Mouse (Mus musculus): Measurements from ENCODE around the gene Magi1. TPM values are rescaled to one million over a fixed set of nuclear protein-coding genes. Genes with fewer than 3 reads are reported as not detected.
A peak's percentile ranks its signal among the peaks of the same experiment; 100 is the strongest.

Gene Magi1
- polyA plus RNA-seq, 1 experiment from 2014 or later: 27.4 TPM

GRCm38 (mm10) chr6:93792309-93793215 is 491.2 kb downstream of the Magi1 start:
- H3K27me3 ChIP-seq (ENCODE audit: control insufficient read depth, insufficient read depth, low read length): no peaks in the 10 kb centered on the region
- 52% methylated on average over 10 of the region's 10 CpGs for whole genome bisulfite sequencing
- H3K27ac ChIP-seq (ENCODE audit: low read depth, low read length): peak overlapping the region; percentile 52; the same call in 1 of the 2 replicates
- no peaks in the 10 kb centered on the region for H3K36me3 ChIP-seq (ENCODE audit: control insufficient read depth, insufficient read depth, low read length)
- no peak overlapping the region for H3K4me2 ChIP-seq (replicated peaks; ENCODE audit: low read depth, low read length)
- no peak overlapping the region for H3K9ac ChIP-seq (ENCODE audit: low read depth, low read length)
- peak; percentile 94 for ATAC-seq (ENCODE audit: low FRiP score)
- no peaks in the 10 kb centered on the region for H3K9me3 ChIP-seq (ENCODE audit: control insufficient read depth, low read length)
- peak; percentile 36 for DNase-seq (ENCODE audit: low spot score)
- H3K4me1 ChIP-seq (replicated peaks; ENCODE audit: control insufficient read depth, insufficient read depth, low read length): no peaks in the 10 kb centered on the region
- no peak overlapping the region for H3K4me3 ChIP-seq (ENCODE audit: low read depth, low read length)

- DNase-seq (ENCODE audit: low spot score): no peak
- H3K4me3 ChIP-seq (ENCODE audit: low read depth, low read length): no peak overlapping the region
- ATAC-seq (ENCODE audit: low FRiP score): no peak
- H3K27ac ChIP-seq (ENCODE audit: low read depth, low read length): no peak overlapping the region
- no peak overlapping the region for H3K4me2 ChIP-seq (replicated peaks; ENCODE audit: low read depth, low read length)
- H3K9ac ChIP-seq (ENCODE audit: low read depth, low read length): no peak overlapping the region
- H3K9me3 ChIP-seq (ENCODE audit: control insufficient read depth, low read length): no peaks in the 10 kb centered on the region
- H3K36me3 ChIP-seq (ENCODE audit: control insufficient read depth, insufficient read depth, low read length): no peaks in the 10 kb centered on the region
- H3K4me1 ChIP-seq (replicated peaks; ENCODE audit: control insufficient read depth, insufficient read depth, low read length): no peaks in the 10 kb centered on the region
- no peaks in the 10 kb centered on the region for H3K27me3 ChIP-seq (ENCODE audit: control insufficient read depth, insufficient read depth, low read length)
Measured at GRCm38 (mm10) chr6:93789721-93790120, 494.0 kb downstream of the Magi1 start.

- H3K27me3 ChIP-seq (ENCODE audit: control insufficient read depth, insufficient read depth, low read length): no peaks in the 10 kb centered on the region
- H3K9ac ChIP-seq (ENCODE audit: low read depth, low read length): no peak overlapping the region
- no peak overlapping the region for H3K4me2 ChIP-seq (replicated peaks; ENCODE audit: low read depth, low read length)
- no peaks in the 10 kb centered on the region for H3K9me3 ChIP-seq (ENCODE audit: control insufficient read depth, low read length)
- DNase-seq (ENCODE audit: low spot score) (no peak), ATAC-seq (ENCODE audit: low FRiP score) (no peak)
- H3K4me1 ChIP-seq (replicated peaks; ENCODE audit: control insufficient read depth, insufficient read depth, low read length): no peaks in the 10 kb centered on the region
- 91% methylated on average over 3 of the region's 3 CpGs for WGBS
- H3K27ac ChIP-seq (ENCODE audit: low read depth, low read length): no peak overlapping the region
- no peaks in the 10 kb centered on the region for H3K36me3 ChIP-seq (ENCODE audit: control insufficient read depth, insufficient read depth, low read length)
- no peak overlapping the region for H3K4me3 ChIP-seq (ENCODE audit: low read depth, low read length)
Measured at GRCm38 (mm10) chr6:93787042-93787441, 496.7 kb downstream of the Magi1 start.

GRCm38 (mm10) chr6:93786220-93786619 is 497.5 kb downstream of the Magi1 start:
- H3K36me3 ChIP-seq (ENCODE audit: control insufficient read depth, insufficient read depth, low read length): no peaks in the 10 kb centered on the region
- WGBS: 90% methylated on average over 2 of the region's 2 CpGs
- no peaks in the 10 kb centered on the region for H3K27me3 ChIP-seq (ENCODE audit: control insufficient read depth, insufficient read depth, low read length)
- no peak overlapping the region for H3K4me2 ChIP-seq (replicated peaks; ENCODE audit: low read depth, low read length)
- no peaks in the 10 kb centered on the region for H3K9me3 ChIP-seq (ENCODE audit: control insufficient read depth, low read length)
- H3K9ac ChIP-seq (ENCODE audit: low read depth, low read length): no peak overlapping the region
- ATAC-seq (ENCODE audit: low FRiP score): no peak
- DNase-seq (ENCODE audit: low spot score): no peak
- H3K27ac ChIP-seq (ENCODE audit: low read depth, low read length): no peak overlapping the region
- H3K4me3 ChIP-seq (ENCODE audit: low read depth, low read length): no peak overlapping the region
- no peaks in the 10 kb centered on the region for H3K4me1 ChIP-seq (replicated peaks; ENCODE audit: control insufficient read depth, insufficient read depth, low read length)

- ATAC-seq (ENCODE audit: low FRiP score) (peak; percentile 47; the same call in 1 of the 2 replicates), DNase-seq (ENCODE audit: low spot score) (no peak)
- Histone ChIP-seq H3K36me3 (ENCODE audit: control insufficient read depth, insufficient read depth, low read length) (no peaks in the 10 kb centered on the region), H3K4me3 (ENCODE audit: low read depth, low read length) (no peak overlapping the region), H3K4me1 (replicated peaks; ENCODE audit: control insufficient read depth, insufficient read depth, low read length) (peaks cover 5% of the 10 kb centered on the region; the same call in 1 of the 2 replicates), H3K27ac (ENCODE audit: low read depth, low read length) (no peak overlapping the region), H3K4me2 (replicated peaks; ENCODE audit: low read depth, low read length) (no peak overlapping the region), H3K9ac (ENCODE audit: low read depth, low read length) (no peak overlapping the region), H3K9me3 (ENCODE audit: control insufficient read depth, low read length) (no peaks in the 10 kb centered on the region; the same call in 1 of the 2 replicates), H3K27me3 (ENCODE audit: control insufficient read depth, insufficient read depth, low read length) (no peaks in the 10 kb centered on the region)
- WGBS: 24% methylated on average over 4 of the region's 4 CpGs
Measured at GRCm38 (mm10) chr6:93771081-93771480, 512.6 kb downstream of the Magi1 start.

GRCm38 (mm10) chr6:93770283-93771025 is 513.3 kb downstream of the Magi1 start:
- 76% methylated on average over 5 of the region's 5 CpGs for WGBS

GRCm38 (mm10) chr6:93758114-93758513 is 525.6 kb downstream of the Magi1 start:
- no peaks in the 10 kb centered on the region for H3K36me3 ChIP-seq (ENCODE audit: control insufficient read depth, insufficient read depth, low read length)
- H3K9ac ChIP-seq (ENCODE audit: low read depth, low read length): no peak overlapping the region
- WGBS: 66% methylated on average over 3 of the region's 3 CpGs
- no peak overlapping the region for H3K4me3 ChIP-seq (ENCODE audit: low read depth, low read length)
- H3K9me3 ChIP-seq (ENCODE audit: control insufficient read depth, low read length): no peaks in the 10 kb centered on the region
- H3K27me3 ChIP-seq (ENCODE audit: control insufficient read depth, insufficient read depth, low read length): no peaks in the 10 kb centered on the region
- no peaks in the 10 kb centered on the region; the same call in 1 of the 2 replicates for H3K4me1 ChIP-seq (replicated peaks; ENCODE audit: control insufficient read depth, insufficient read depth, low read length)
- ATAC-seq (ENCODE audit: low FRiP score) (0 out of 2 replicates have a peak, but pooled peaks have one; percentile 35), DNase-seq (ENCODE audit: low spot score) (no peak)
- H3K4me2 ChIP-seq (replicated peaks; ENCODE audit: low read depth, low read length): no peak overlapping the region
- 0 out of 2 replicates have a peak overlapping the region, but pooled peaks have one; percentile 47 for H3K27ac ChIP-seq (ENCODE audit: low read depth, low read length)

More at GRCm38 (mm10) chr6:93770283-93771025, 513.3 kb downstream of the Magi1 start:
- Histone ChIP-seq H3K27ac (ENCODE audit: low read depth, low read length) (no peak overlapping the region), H3K9ac (ENCODE audit: low read depth, low read length) (no peak overlapping the region), H3K4me2 (replicated peaks; ENCODE audit: low read depth, low read length) (no peak overlapping the region), H3K36me3 (ENCODE audit: control insufficient read depth, insufficient read depth, low read length) (no peaks in the 10 kb centered on the region), H3K27me3 (ENCODE audit: control insufficient read depth, insufficient read depth, low read length) (no peaks in the 10 kb centered on the region), H3K4me1 (replicated peaks; ENCODE audit: control insufficient read depth, insufficient read depth, low read length) (peaks cover 5% of the 10 kb centered on the region; the same call in 1 of the 2 replicates), H3K4me3 (ENCODE audit: low read depth, low read length) (no peak overlapping the region), H3K9me3 (ENCODE audit: control insufficient read depth, low read length) (no peaks in the 10 kb centered on the region; the same call in 1 of the 2 replicates)
- DNase-seq (ENCODE audit: low spot score) (no peak), ATAC-seq (ENCODE audit: low FRiP score) (no peak)

- Histone ChIP-seq H3K9me3 (ENCODE audit: control insufficient read depth, low read length) (no peaks in the 10 kb centered on the region), H3K36me3 (ENCODE audit: control insufficient read depth, insufficient read depth, low read length) (no peaks in the 10 kb centered on the region), H3K4me1 (replicated peaks; ENCODE audit: control insufficient read depth, insufficient read depth, low read length) (no peaks in the 10 kb centered on the region; the same call in 1 of the 2 replicates), H3K4me3 (ENCODE audit: low read depth, low read length) (no peak overlapping the region), H3K4me2 (replicated peaks; ENCODE audit: low read depth, low read length) (no peak overlapping the region), H3K27me3 (ENCODE audit: control insufficient read depth, insufficient read depth, low read length) (no peaks in the 10 kb centered on the region), H3K27ac (ENCODE audit: low read depth, low read length) (peak overlapping the region; percentile 47; the same call in 1 of the 2 replicates), H3K9ac (ENCODE audit: low read depth, low read length) (no peak overlapping the region)
- ATAC-seq (ENCODE audit: low FRiP score) (peak; percentile 88), DNase-seq (ENCODE audit: low spot score) (peak; percentile 84)
- 38% methylated on average over 11 of the region's 11 CpGs for WGBS
Measured at GRCm38 (mm10) chr6:93757353-93758087, 526.2 kb downstream of the Magi1 start.

Measured in hindbrain, embryonic 11.5 days (tissue).